Mouse (Mus musculus) ES-CJ7 (cell line): ENCODE measurements at regions not wholly inside any gene's neighbourhood (a gene's known extent, or its start where the extent isn't known, plus 50 kb on each side); places are given as distances from the start of the nearest gene placed in this dataset.

Experiments used
- DNase-seq: peaks from one replicate; pipeline ENCODE4 v3.0.0; 2011; ENCODE audit warnings: low read depth, low spot score

- DNase-seq: no peak
Measured at GRCm38 (mm10) chr4:142638733-142639339, 399.6 kb upstream of the Kazn start.

- DNase-seq: no peak
Measured at GRCm38 (mm10) chr4:142638057-142638456, 398.9 kb upstream of the Kazn start.

DNA sequence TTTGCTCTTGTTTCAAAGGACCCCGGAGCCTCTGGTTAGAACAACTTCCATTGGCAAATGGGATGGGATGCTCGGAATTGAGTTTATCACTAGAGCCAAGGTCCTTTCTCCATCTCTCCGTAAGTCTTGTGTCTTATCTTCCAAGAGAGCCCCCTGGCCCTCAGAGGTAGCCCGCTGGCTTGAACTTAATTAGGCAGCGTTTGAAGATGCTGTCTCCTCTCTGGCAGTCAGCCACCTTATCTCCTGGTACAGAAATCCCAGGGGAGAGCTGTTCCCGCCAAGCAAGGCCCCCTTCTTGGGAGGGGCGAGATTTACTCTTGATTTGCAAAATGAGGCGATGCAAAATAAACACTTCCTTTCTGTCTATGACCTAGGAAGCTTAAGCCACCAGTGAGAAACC is 395.2 kb upstream of the Kazn start:
- no peak for DNase-seq

DNA sequence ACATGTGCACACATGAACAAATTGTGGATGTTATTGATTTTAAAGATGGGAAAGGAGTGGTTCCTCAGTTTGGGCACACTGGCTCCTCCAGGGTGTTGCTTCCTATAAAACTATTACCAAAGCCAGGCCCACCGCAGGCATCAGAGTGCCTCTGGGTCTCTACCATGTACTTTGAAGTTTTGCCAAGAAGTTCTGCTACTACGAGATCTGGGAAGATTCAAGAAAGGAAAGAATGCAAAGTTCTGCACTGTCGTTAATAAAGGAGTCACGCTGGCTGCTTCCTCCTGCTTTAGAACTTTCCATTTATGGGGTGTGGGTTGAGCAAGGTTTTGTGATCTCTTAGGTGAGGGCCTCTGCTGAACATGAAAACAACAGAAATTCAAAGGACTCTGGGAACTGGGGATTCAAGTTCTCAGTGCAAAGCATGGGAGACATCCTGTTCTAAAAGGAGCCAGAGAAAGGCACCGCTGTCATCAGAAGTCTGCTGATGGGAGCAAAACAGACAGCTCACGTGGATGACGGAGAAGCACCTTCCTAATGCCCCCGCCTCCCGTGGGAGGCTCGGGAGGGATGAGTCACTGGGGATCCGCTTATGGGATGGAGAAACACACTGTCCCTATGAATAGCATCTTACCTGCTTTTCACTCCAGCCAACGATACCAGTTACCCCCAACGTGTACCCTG is 394.6 kb upstream of the Kazn start:
- no peak for DNase-seq

DNA sequence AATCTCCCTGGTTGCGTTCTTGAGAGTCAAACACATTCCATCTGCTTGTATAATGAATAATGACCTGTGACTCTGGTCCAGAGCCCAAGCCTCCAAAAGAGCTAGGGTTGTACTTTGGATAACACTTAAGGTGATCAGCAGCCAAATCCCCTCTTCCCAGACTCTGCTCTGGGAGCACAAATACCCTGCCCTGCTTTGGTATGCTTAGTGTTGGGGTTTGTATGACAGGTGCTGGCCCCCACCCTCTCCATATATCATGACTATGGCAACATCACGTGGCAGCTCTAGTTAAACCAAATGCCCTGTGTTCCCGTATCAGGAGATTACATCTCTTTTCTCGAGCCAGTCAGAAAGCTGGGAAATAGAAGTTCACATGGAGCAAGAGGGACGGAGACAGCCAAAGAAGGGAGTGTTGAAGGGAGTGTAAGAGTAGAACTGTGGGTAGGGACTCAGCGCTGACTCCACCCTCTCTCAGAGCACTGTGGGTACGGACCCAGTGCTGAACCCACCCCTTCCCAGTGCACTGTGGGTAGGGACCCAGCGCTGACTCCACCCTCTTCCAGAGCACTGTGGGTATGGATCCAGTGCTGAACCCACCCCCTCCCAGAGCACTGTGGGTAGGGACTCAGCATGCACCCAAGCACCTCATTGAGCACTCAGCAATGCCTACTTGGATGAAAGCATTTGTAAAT is 387.4 kb upstream of the Kazn start:
- DNase-seq: peak; percentile 36

- DNase-seq: no peak
Measured at GRCm38 (mm10) chr4:142625456-142625855, 386.3 kb upstream of the Kazn start.

DNA sequence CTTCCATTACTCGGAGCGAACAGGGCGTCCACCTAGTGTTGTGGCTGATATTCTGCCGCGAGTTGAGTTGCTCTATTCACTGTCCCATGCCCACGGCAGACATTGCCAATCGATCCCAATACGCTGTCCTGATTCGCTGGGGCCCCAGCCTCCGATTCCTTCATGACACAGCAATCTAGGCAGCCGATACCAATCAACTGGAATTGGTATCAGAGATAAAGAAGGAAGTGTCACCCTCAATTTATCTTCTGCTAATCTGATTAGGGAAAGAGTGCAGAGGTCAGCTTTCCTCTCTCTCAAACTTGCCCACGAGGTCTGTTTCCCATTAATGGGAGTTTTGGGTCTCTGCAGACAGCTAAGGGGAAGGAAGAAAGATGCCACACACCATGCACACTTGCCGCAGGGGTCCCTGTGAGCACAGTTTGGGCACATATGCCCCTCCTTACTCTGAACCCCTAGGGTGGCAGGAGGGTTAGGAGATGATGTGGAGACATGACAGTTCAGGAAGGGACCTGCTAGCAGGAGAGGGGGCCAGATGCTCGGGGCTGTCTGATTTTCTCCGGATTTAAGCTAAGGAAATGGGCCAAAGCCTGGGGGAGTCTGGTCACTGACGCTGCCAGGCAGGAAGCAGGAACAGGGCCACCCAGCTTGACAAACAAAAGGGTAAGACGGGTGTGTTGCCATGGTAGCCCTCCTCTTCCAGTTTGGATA is 383.1 kb upstream of the Kazn start:
- DNase-seq: no peak

- no peak for DNase-seq
Measured at GRCm38 (mm10) chr4:142619396-142619795, 380.2 kb upstream of the Kazn start.

DNA sequence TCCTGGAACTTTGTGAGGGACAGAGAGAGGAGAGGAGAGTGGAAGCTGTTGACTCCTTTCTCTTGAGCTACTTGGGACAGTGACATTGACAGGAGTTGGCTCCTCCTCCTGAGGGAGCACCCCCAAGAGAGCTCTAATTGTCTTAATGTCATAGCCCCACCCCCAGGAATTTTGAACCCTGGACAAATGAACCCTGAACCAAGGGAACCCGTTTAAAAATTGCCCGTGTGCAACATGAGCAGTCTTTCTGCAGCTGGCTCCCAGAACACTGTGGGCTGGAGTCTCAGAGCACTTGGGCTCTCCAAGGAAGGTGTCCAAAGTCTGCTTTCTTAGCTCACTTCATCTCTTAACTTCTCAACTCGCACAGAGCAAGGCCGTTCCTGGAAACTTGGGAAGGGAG is 379.6 kb upstream of the Kazn start:
- DNase-seq: no peak

- peak; percentile 61 for DNase-seq
Measured at GRCm38 (mm10) chr4:142617676-142618075, 378.5 kb upstream of the Kazn start.

DNA sequence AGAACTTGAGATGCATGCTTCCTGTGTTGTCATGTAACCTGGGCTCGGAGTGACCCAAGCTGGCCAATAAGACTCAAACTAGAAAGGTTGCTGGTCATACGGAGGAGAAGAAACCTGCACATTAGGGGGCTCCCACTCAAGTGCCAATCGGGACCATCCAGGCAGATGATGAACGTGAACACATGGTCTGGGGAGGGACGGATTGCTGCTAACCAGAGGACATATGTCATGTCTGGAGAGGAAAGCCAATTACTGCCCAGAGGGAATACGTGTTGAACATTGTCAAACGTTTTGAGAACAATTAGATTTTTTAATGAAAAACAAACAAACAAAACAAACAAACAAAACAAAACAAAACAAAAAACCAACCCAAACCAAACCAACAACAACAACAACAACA is 377.7 kb upstream of the Kazn start:
- no peak for DNase-seq

GRCm38 (mm10) chr4:142605098-142605497 is 365.9 kb upstream of the Kazn start:
- no peak for DNase-seq

DNA sequence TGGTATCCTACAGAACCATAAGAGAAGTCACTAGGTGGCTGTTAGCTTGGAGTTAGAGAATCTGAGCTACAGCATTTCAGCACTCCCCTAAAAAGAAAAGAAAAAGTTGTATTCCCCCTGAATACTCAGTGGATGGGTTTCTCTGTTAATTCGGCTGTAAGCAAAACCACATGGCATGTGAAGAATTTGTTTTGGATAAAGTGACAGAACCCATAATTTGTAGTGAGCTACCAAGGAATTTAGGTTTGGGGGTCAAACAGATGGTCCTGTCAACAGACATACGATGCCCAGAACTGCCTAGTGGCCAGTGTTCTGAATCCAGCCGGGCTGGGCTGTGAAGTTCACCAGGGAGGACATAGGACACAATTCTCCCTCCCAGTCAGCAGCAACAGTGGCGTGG is 358.0 kb upstream of the Kazn start:
- no peak for DNase-seq

- DNase-seq: no peak
Measured at GRCm38 (mm10) chr4:142589084-142589741, 350.0 kb upstream of the Kazn start.

DNA sequence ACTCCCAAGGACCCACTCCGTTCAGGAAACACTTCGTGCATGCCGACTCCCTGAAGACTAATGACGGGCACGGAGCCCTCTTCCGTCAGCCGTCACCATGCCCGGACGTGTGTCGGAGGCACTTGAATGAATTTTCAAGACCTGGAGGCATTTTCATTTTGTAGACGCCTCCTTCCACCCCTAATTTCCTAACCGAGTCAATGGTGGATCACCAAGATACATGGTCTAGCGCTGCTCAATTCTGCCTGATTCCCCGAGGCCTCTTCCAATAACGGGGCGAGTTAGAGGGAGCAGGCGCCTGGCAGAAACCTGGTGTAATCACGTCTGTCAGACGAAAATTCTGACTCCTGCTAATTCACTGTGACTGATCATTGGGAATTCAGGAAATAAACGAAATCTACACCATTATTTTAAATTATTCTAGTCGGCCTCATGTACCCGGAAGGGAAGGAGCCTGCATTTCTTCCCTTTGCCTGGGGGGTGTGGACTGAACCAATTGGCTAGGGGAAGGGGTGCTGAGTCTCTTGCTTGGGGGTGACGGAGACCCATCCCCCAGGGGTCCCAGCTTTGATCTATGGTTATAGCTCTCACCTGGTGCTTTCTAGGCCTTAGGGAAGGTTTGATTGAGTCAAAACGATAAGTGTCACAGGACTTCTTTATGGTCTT is 349.4 kb upstream of the Kazn start:
- no peak for DNase-seq

GRCm38 (mm10) chr4:142587345-142588035 is 348.3 kb upstream of the Kazn start:
- DNase-seq: no peak

GRCm38 (mm10) chr4:142578536-142578935 is 339.3 kb upstream of the Kazn start:
- no peak for DNase-seq

DNA sequence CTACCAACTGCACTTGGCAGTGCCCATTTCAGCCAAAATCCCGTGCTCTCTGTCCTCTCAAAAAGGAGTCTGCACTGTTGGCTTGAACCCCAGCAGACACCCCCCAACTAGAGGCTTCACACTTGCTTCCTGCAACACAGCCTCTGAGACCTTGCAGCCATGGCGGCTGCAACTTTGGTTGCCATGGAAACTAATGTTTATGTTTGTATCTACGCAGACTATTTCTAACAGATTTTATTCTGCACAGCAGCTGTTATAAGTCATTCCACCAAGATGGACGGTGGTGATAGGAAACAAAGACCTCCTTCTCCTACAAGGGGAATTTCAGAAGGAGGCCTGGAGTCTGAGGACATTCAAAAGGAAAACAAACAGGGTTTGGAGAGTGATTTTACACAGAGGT is 338.3 kb upstream of the Kazn start:
- DNase-seq: no peak

DNA sequence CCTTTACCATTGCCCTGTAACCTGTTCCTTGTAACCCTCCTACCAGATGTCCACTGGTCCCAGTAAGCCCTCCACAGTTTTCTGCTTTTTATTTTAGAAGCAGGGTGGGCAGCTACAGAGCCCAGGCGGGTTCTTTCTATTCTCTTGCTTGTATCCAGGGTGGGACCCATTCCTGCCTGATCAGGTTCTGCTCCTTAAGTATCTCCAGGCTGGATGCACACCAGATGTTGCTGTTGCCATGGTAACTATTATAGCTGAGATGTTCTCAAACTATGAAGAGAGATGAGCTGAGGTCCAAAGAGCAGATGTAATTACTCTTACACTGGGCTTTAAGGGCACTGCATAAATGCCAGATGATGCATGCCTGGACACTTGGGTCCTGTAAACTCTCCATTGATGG is 335.3 kb upstream of the Kazn start:
- no peak for DNase-seq

DNA sequence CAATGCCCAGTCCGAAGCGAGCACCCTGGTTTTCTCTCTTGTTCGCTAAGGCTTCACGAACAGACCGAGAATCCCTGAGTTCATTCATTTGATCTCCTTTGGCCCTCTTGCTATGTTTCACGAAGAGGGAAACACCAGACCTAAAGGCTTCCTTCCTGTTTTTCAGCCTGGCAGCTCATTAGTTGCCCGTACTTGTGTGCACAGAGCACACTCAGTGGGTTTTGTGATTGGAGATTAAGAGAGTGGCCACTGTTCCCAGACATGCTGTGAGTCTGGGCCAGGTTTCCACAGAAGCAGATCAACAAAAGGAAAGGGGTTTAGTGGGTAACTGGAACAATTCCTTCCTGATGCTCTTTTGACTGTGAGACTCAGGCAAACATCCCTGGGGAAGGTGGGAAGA is 331.5 kb upstream of the Kazn start:
- DNase-seq: no peak

DNA sequence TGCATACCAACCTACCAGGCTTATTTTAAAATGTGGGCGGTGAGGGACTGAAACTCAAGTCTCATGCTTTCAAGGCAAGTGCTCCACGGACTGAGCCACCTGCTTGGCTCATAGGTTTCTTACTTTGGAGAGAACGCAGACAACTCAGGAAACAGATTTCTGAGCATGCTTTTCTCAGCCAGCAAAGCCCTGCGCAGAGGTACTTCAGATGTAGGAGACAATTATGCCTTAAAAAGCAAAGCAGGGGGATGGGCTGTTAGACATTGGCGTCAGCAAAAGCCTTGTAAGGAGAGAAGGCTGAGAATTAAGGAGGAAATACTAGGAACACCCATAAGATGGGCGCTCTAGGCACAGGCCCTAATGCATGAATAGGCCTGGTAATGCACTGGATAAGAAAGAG is 329.4 kb upstream of the Kazn start:
- no peak for DNase-seq
